Mouse (Mus musculus) cerebellum, postnatal 4 days (tissue): ENCODE results near the gene C730034F03Rik.
A peak's percentile ranks its signal among the peaks of the same experiment; 100 is the strongest.

Source experiments
- DNase-seq, 2 experiments: peaks; one replicate each; pipeline ENCODE4 v3.0.0; 2022; ENCODE audit warnings: low spot score in 2 of 2, mixed read lengths in 1 of 2

Gene C730034F03Rik

DNA sequence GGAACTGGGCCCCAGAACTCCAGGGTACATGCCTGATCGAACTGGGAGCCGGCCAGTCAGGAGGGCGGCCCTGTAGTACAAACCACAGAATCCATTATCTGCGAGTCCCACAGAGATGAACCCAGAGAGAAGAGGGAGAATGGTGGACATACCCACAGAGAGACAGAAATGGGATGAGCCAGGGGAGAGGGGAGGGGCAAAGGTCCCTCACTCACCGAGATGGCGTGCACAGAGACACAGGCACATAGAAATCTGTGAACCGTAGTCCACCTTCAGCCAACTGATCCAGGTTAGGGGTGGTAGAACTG, 45.9 kb downstream of the C730034F03Rik start:
- no peak for DNase-seq

DNA sequence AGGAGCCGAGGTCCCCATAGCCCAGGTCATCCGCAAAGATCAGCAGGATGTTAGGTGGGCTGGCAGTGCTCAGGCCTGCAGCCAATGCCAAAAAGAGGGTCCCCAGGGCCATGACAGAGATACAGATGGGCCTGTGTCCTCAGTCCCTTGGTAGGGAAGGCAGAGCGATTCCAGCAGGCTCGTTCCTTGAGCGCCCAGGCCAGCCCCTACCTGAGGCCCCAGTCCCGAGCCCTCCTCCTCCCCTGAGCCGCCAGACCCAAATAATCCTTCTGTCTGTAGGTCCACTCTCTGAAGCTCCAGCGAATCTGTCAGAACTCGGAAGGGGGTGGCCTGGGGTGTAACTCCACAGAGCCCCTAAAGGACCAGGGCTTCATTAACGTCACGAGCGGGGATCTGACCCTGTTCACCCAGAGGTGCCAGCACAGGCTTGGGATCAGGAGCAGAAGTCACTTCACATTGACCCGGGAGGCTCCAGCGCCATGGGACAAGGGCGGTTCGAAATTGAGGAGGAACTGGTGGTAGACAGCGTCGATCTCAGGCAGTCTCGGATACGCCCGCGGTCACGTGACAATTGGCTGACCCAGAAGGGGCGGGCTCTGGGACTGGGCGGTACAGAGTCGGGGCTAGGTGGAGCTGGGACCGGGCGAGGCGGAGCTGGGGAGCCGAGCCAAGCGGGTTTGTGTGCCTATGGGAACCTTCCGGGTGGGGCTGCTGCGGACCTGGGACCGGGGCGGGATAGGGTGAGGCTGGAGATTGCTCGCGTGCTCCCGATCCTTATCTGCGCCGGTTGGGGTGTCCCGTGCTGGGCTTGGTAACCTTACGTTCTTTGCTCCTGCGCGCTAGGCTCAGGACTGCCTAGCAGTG, 46.5 kb downstream of the C730034F03Rik start:
- peak; percentile 74 to 86 for DNase-seq

DNA sequence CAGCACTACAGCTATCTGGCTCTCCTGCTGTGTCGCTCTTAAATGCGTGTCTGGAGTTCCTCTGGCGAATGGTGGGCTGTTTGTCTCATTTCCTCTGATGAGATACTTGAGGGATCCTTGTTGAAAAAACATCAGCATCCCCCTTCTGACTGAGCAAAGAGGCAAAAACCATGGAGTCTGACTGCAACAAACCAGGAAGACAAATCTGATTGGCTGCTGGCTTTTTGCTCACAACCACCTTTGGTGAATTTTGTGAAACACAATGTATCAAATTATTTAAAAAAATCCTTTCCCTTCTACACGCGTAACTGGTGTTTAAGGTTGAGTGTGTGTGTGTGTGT, 47.1 kb downstream of the C730034F03Rik start:
- no peak for DNase-seq

DNA sequence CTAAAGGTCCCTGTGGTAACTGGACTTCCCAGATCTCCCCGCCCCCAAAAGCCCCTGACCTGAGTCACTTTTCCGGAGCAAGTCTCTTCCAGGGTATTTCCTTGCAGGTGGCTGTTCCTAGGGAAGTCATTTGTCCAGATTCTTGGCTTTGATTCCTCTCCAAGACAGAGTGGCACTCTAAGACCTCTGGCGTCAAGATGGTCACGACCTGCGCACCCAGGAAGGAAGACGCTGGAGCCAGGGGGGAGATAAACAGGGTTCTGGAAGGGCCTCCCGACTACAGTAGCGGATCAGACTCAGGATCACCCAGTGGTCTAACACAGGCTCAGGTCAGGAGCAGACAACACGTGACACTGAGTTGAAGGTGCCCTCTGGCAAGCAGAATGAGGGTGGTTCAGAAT, 47.7 kb downstream of the C730034F03Rik start, which contains the start of gene Arsa:
Gene Arsa (minus strand): TSS at position 335 of the 401 bp plus-strand sequence.
- no peak for DNase-seq

DNA sequence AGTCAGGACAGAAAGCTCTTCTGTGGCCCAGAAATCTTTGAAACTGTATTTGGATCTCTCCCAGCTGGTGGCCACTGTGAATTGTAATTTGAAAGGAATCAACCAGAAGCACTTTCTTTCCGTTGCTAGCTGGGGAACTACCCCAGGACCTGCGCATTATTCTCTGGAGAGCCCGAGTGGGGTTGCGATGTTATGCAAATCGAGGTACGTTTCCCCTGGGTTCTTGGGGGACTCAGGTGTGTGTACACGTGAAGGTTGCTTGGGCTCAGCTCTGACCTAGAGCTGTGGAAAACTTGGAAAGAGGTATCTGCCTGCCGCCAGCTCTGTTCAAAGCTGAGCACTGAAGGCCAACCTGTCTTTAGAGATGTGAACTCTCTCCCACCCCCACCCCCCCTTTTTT, 48.4 kb downstream of the C730034F03Rik start:
- DNase-seq, result no peak

DNA sequence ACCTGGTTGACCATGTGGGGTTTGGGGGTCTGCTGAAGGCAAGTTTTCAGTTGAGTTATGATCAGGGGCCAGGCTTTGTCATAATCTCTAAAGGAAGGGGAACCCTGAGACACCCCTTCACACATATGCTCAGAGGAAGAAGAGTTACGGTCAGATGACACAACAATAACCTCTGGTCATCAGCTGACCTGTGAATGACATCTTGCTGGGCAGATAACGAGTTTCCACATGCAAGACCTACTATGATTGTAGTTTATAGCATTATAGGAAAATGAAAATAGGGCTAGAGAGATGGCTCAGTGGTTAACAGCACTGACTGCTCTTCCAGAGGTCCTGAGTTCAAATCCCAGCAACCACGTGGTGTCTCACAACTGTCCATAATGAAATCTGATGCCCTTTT, 49.2 kb downstream of the C730034F03Rik start:
- no peak for DNase-seq
